Comparison of ENCODE assay signal across 17 mouse cellular contexts in the genomic region with DNA sequence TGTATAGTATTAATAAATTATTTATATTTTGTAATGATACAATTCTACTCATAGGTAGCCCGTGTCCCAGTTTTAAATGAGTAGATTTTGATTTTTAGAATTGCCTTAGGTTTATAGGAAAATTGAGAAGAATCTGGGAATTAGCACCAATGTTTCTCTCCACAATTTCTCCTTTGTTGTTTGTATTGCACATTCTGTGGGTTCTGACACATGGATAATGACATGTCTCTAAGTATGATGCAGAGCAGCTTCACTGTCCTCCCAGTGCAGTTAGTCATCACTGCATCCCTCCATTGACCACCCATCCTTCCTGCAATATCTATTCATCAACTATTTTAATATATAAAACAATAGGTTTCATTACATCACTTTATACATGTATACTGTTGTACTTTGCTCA.
DNase-seq lines count a peak whose midpoint lies in the region; TF ChIP-seq lines count a peak whose summit lies in the region.
"Had no signal": no experiment of that assay in that cellular context is flagged by ENCODE, and none has a peak within 500 bp of the region (broad histone marks: within the 10 kb centered on the region; RNA-seq: fewer than 3 reads in every experiment).

No protein-coding gene starts in this region.

- no peak for TF ChIP-seq CTCF in C2C12 (IDR thresholded peaks at IDR 0.05; ENCODE audit: control insufficient read depth, insufficient read depth, insufficient read length)

- no peaks in the 10 kb centered on the region for H3K36me3 ChIP-seq in C2C12 (ENCODE audit: control insufficient read depth, insufficient read depth)
- H3K36me3 ChIP-seq: G1E had no signal

- no peak overlapping the region for H3ac ChIP-seq in C2C12 (ENCODE audit: control insufficient read depth, insufficient read length, low read depth)

- H3K79me2 ChIP-seq in C2C12 (ENCODE audit: control insufficient read depth, insufficient read depth), result no peaks in the 10 kb centered on the region

- DNase-seq in layer of hippocampus, adult 11-12 months (ENCODE audit: low spot score), result no peak
- DNase-seq: adrenal gland, adult 2 months; adrenal gland, adult 8-10 months; adrenal gland, postnatal 10 days; adrenal gland, postnatal 14 days; adrenal gland, postnatal 25 days; adrenal gland, postnatal 36 days; B cell, adult 2 months; cerebellum, adult 11 months; cerebellum, adult 11-12 months; cerebellum, adult 18-20 months; cerebellum, adult 2 months; cerebellum, adult 8-10 months had no signal

- no peaks in the 10 kb centered on the region for H3K27me3 ChIP-seq in C2C12 (ENCODE audit: control insufficient read depth, insufficient read depth, insufficient read length)
- H3K27me3 ChIP-seq: CH12.LX, Patski had no signal

- no peaks in the 10 kb centered on the region for H3K79me3 ChIP-seq in C2C12 (ENCODE audit: low read depth)

- H3K4me3 ChIP-seq in C2C12 (ENCODE audit: insufficient read depth, poor library complexity, severe bottlenecking), result no peak overlapping the region

TF ChIP-seq in C2C12, 6 proteins besides CTCF, POLR2A, EP300 and RAD21:
- TF ChIP-seq MYOD1 (IDR thresholded peaks at IDR 0.05; ENCODE audit: control insufficient read depth, insufficient read length, low read depth) (no peak), USF1 (IDR thresholded peaks at IDR 0.05; ENCODE audit: low read depth) (no peak), CEBPB (IDR thresholded peaks at IDR 0.05; ENCODE audit: low read depth) (peak; percentile 62), FOSL1 (IDR thresholded peaks at IDR 0.05; ENCODE audit: insufficient read depth, low read length, poor library complexity, severe bottlenecking) (peak; percentile 60)
